Mouse (Mus musculus): ENCODE results near the gene Fosl1. TPM values are rescaled to one million over a fixed set of nuclear protein-coding genes. Genes with fewer than 3 reads are reported as not detected.

Gene Fosl1
- total and polyA plus RNA-seq, 2 experiments from 2014 or later: not detected

GRCm38 (mm10) chr19:5428083-5428482, 19.3 kb upstream of the Fosl1 start:
- Histone ChIP-seq H3K4me2 (ENCODE audit: low read depth, low read length) (no peak overlapping the region), H3K4me3 (ENCODE audit: low read length) (no peak overlapping the region), H3K36me3 (ENCODE audit: insufficient read depth, low read length) (no peaks in the 10 kb centered on the region; the same call in 1 of the 2 replicates), H3K4me1 (ENCODE audit: insufficient read depth, low read length) (peaks cover 21% of the 10 kb centered on the region), H3K9me3 (ENCODE audit: low read length) (no peaks in the 10 kb centered on the region), H3K27ac (no peak overlapping the region), H3K27me3 (ENCODE audit: insufficient read depth, low read length) (no peaks in the 10 kb centered on the region), H3K9ac (replicated peaks; ENCODE audit: low read length) (no peak overlapping the region)
- 88% methylated on average over 2 of the region's 2 CpGs for WGBS
- TF ChIP-seq CTCF (IDR thresholded peaks at IDR 0.05; ENCODE audit: low read depth): peak; percentile 52
- ATAC-seq (no peak), DNase-seq (ENCODE audit: low spot score) (peak; percentile 51)

- peaks cover 23% of the 10 kb centered on the region for H3K4me1 ChIP-seq (ENCODE audit: insufficient read depth, low read length)
- no peak overlapping the region for H3K4me2 ChIP-seq (ENCODE audit: low read depth, low read length)
- no peaks in the 10 kb centered on the region for H3K36me3 ChIP-seq (ENCODE audit: insufficient read depth, low read length)
- 90% methylated on average over 4 of the region's 4 CpGs for WGBS
- TF ChIP-seq CTCF (IDR thresholded peaks at IDR 0.05; ENCODE audit: low read depth): no peak
- no peak for DNase-seq (ENCODE audit: low spot score)
- H3K27me3 ChIP-seq (ENCODE audit: insufficient read depth, low read length): no peaks in the 10 kb centered on the region
- no peak overlapping the region for H3K4me3 ChIP-seq (ENCODE audit: low read length)
- no peaks in the 10 kb centered on the region for H3K9me3 ChIP-seq (ENCODE audit: low read length)
- H3K27ac ChIP-seq: no peak overlapping the region
- no peak for ATAC-seq
- H3K9ac ChIP-seq (replicated peaks; ENCODE audit: low read length): no peak overlapping the region
Observed at GRCm38 (mm10) chr19:5429219-5429618, 18.1 kb upstream of the Fosl1 start.

- Histone ChIP-seq H3K36me3 (ENCODE audit: insufficient read depth, low read length) (no peaks in the 10 kb centered on the region), H3K4me1 (ENCODE audit: insufficient read depth, low read length) (peaks cover 23% of the 10 kb centered on the region), H3K4me3 (ENCODE audit: low read length) (no peak overlapping the region), H3K9me3 (ENCODE audit: low read length) (no peaks in the 10 kb centered on the region), H3K27ac (0 out of 2 replicates have a peak overlapping the region, but pooled peaks have one; percentile 2), H3K9ac (replicated peaks; ENCODE audit: low read length) (no peak overlapping the region), H3K27me3 (ENCODE audit: insufficient read depth, low read length) (no peaks in the 10 kb centered on the region), H3K4me2 (ENCODE audit: low read depth, low read length) (no peak overlapping the region)
- no peak for TF ChIP-seq CTCF (IDR thresholded peaks at IDR 0.05; ENCODE audit: low read depth)
- ATAC-seq: no peak
- peak; percentile 17 for DNase-seq (ENCODE audit: low spot score)
- WGBS: 37% methylated on average over 8 of the region's 8 CpGs
Observed at GRCm38 (mm10) chr19:5429806-5430205, 17.5 kb upstream of the Fosl1 start.

- ATAC-seq: no peak
- TF ChIP-seq CTCF (IDR thresholded peaks at IDR 0.05; ENCODE audit: low read depth): no peak
- WGBS: 40% methylated on average over 1 of the region's 1 CpGs
Observed at GRCm38 (mm10) chr19:5430408-5430807, 16.9 kb upstream of the Fosl1 start.

GRCm38 (mm10) chr19:5431911-5432464, 15.4 kb upstream of the Fosl1 start:
- Histone ChIP-seq H3K4me3 (ENCODE audit: low read length) (no peak overlapping the region), H3K36me3 (ENCODE audit: insufficient read depth, low read length) (no peaks in the 10 kb centered on the region), H3K27ac (no peak overlapping the region), H3K4me1 (ENCODE audit: insufficient read depth, low read length) (peaks cover 12% of the 10 kb centered on the region; the same call in 1 of the 2 replicates), H3K27me3 (ENCODE audit: insufficient read depth, low read length) (no peaks in the 10 kb centered on the region), H3K9me3 (ENCODE audit: low read length) (no peaks in the 10 kb centered on the region), H3K4me2 (ENCODE audit: low read depth, low read length) (no peak overlapping the region), H3K9ac (replicated peaks; ENCODE audit: low read length) (no peak overlapping the region)
- no peak for ATAC-seq
- 73% methylated on average over 4 of the region's 4 CpGs for WGBS
- DNase-seq (ENCODE audit: low spot score): no peak
- no peak for TF ChIP-seq CTCF (IDR thresholded peaks at IDR 0.05; ENCODE audit: low read depth)

More at GRCm38 (mm10) chr19:5430408-5430807, 16.9 kb upstream of the Fosl1 start:
- no peak overlapping the region for H3K9ac ChIP-seq (replicated peaks; ENCODE audit: low read length)
- no peak overlapping the region for H3K4me2 ChIP-seq (ENCODE audit: low read depth, low read length)
- H3K9me3 ChIP-seq (ENCODE audit: low read length): no peaks in the 10 kb centered on the region
- peaks cover 23% of the 10 kb centered on the region for H3K4me1 ChIP-seq (ENCODE audit: insufficient read depth, low read length)
- peak; percentile 21 for DNase-seq (ENCODE audit: low spot score)
- no peaks in the 10 kb centered on the region for H3K27me3 ChIP-seq (ENCODE audit: insufficient read depth, low read length)
- H3K4me3 ChIP-seq (ENCODE audit: low read length): no peak overlapping the region
- H3K36me3 ChIP-seq (ENCODE audit: insufficient read depth, low read length): no peaks in the 10 kb centered on the region
- no peak overlapping the region for H3K27ac ChIP-seq

- Histone ChIP-seq H3K4me2 (ENCODE audit: low read depth, low read length) (peak overlapping the region; percentile 53), H3K36me3 (ENCODE audit: insufficient read depth, low read length) (no peaks in the 10 kb centered on the region), H3K27ac (peak overlapping the region; percentile 60; the same call in 1 of the 2 replicates), H3K4me3 (ENCODE audit: low read length) (peak overlapping the region; percentile 15; the same call in 1 of the 2 replicates), H3K27me3 (ENCODE audit: insufficient read depth, low read length) (no peaks in the 10 kb centered on the region), H3K9me3 (ENCODE audit: low read length) (no peaks in the 10 kb centered on the region), H3K9ac (replicated peaks; ENCODE audit: low read length) (0 out of 2 replicates have a peak overlapping the region, but pooled peaks have one; percentile 9), H3K4me1 (ENCODE audit: insufficient read depth, low read length) (peaks cover 12% of the 10 kb centered on the region; the same call in 1 of the 2 replicates)
- peak; percentile 63 for TF ChIP-seq CTCF (IDR thresholded peaks at IDR 0.05; ENCODE audit: low read depth)
- peak; percentile 65 for DNase-seq (ENCODE audit: low spot score)
- 8% methylated on average over 16 of the region's 16 CpGs for WGBS
- ATAC-seq: peak; percentile 61
Observed at GRCm38 (mm10) chr19:5432992-5433852, 14.1 kb upstream of the Fosl1 start.
